Mouse (Mus musculus): ENCODE results near the gene Slit3.

Gene Slit3

DNA sequence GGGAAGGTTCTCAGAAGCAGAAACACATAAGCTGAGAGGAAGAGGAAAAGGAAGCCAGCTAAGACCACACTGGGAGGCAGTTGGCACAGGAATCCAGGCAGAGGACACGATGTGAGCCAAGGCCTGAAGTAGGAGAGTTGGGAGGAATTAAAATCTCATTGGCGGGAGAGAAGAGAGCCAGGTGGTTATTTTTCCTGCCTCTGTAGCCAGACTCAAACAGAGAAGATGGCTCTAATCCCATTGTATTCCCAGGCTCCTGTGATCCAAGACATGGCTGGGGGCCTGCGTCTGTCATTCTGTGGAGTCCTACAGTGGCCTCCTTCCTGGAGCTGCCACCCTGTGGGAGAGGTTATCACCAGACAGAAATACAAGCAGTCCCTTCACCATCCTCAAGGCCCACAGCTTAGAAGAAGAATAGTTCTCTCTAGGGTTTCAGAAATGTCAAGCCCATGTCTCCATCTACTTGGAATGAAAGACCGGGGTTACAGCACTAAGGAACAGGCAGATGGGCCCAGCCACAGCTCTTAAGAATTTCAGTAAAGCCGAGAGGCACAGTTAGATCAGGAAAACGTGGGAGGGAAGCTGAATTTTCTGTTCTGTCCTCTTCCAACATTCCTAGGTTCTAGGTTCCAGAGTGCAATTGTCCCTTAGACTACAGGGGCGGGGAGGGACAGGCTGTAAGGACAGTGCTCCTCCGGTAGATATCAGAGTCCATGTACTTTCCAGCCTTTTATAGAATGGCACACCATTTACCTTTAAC is 183.4 kb downstream of the Slit3 start:
- no peak for DNase-seq (ENCODE audit: low read depth, low spot score)

DNA sequence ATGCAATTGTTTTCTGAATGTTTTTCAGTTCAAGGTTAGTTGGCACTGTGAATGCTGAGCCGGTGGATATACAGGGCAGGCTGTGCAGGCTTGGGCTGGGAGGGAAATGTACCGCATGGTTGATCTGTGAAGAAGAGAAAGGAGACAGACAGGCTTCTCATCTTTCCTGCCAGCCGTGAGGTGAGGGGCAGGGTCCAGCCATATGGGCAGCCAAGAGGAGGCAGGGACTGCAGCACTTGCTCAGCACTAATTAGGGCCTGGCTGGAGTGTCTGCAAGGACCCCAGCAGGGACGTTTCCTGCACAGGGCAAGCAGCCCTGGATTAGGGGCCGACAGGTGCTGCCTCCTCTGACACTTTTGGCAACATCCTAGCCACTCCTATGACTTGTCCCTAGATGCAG is 184.1 kb downstream of the Slit3 start:
- no peak for DNase-seq (ENCODE audit: low read depth, low spot score)

DNA sequence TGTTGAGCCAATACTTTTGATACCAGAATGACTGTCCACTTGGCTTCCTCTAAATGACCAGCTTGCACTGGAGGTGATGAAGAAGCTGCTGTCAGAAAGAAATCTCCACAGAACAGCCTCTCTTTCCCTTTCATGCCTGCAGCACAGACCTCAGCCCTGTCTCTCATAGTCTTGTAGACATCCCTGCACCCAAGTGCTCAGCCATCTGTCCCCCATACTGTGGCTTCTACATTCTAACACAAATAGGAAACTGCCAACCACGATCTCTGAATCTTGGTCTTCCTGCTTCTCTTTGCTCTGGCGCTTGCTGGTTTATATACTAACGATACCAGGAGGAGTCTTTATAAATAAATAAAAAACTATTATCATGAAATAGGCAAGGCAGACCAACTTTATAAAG is 184.9 kb downstream of the Slit3 start:
- DNase-seq (ENCODE audit: low read depth, low spot score) = no peak

DNA sequence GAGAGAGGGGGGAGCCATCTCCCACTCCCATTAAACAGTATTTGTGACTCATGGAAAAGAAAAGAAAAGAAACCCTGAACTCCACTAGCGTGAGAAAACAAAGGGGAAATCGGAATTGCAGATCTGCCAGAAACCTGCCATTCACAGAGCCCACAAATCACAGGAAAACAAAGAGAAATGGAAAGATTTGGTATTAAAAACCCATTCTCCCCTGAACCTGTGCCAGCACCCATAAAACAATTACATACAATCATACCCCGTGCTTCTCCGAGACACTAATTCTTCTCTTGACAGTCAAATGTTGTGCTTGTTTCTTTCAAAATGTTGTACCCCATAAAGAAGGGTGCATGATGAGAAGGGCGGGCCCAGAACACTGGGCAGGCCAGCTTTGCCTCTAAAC is 185.9 kb downstream of the Slit3 start:
- no peak for DNase-seq (ENCODE audit: low read depth, low spot score)

DNA sequence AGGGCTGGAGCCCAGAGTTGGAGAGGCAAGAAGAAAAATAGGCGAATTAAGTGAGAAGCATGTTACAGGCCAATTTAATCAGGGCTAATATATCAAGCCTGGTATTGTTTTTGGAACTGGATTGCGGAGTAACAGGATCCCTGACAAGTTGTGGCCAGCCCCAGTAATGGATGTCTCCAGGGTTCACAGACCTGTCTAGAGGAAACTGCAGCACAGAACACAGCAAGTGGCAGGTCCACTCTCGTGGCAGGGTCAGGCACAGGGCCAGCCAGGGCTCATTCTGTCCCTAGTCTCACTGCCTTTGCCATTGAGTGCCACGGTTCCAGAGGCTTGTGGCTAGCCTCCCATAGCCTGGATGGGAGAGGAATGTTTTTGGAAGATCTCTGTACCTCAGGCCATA is 187.0 kb downstream of the Slit3 start:
- no peak for DNase-seq (ENCODE audit: low read depth, low spot score)

DNA sequence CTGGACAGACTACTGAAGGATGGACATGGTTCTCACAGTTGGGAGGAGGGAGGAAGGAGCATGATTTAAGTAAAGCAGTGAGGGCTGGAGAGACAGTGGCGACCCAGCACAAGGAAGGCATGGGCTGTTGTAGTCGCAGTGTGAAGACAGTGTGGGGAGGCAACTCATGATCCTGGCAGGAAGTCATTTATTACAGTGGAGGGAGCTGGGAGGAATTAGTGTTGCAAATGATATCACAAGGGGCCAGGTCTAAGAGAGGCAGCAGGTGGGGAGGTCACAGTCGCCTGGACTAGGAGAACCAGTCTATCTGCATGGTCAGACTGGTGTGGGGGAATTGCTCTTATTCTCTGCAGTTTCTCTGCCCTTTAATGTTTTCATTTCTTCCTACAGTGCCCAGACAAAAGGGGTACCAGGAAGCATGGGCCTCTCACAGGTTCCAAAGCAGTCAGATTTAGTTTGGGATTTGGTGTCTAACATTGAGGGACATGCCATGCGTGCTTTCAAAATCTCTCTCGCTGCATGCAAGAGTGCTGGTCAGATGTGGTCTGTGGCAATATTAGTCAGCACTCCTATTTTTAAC is 194.5 kb downstream of the Slit3 start:
- no peak for DNase-seq (ENCODE audit: low read depth, low spot score)

DNA sequence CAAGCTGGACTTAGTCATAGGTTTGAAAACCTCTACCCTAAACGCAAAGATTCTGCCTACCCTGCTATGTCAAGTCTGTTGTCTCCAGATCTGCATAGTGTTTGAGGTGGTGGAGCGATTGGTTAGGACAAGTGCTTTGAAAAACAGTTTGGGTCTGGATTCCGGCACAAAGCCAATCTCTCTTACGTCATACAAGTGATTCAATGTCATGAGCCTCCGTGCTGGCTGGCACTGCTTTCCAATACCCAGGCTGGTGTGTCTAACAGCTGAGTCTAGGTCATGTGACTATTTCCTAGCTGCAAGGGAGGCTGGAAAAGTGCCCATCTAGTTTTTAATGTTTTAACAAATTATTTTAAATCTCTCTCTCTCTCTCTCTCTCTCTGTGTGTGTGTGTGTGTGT is 196.2 kb downstream of the Slit3 start:
- DNase-seq (ENCODE audit: low read depth, low spot score) = no peak

DNA sequence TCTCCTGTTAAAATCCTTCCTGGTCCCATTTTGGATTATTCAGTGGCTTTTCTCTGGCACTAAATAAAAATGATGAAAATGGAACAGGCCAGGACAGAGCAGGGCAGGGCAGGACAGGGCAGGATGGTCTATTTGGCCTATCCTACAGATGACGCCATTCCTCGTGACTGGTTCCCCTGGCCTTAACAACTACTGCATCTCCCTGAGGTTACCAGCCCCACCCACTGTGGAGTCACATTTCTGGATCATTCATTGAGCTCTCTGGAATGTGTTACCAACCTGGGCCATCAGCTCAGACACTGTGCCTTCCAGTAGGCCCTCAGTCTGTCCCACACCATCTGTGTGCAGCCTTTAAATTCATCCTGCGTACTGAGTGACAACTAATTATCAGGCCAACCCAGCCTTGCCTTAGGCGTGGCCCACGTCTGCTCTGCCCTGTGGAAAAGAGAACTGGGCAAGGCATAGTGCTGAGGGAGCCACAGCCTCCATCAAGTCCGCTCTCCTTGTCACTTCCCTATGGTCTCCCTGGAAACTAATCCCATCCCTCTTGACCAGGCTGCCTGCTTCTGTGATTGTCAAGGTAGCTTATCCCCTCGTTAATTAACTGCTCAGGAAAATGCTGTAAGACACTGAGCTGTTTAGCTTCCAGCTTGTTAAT is 196.9 kb downstream of the Slit3 start:
- no peak for DNase-seq (ENCODE audit: low read depth, low spot score)

DNA sequence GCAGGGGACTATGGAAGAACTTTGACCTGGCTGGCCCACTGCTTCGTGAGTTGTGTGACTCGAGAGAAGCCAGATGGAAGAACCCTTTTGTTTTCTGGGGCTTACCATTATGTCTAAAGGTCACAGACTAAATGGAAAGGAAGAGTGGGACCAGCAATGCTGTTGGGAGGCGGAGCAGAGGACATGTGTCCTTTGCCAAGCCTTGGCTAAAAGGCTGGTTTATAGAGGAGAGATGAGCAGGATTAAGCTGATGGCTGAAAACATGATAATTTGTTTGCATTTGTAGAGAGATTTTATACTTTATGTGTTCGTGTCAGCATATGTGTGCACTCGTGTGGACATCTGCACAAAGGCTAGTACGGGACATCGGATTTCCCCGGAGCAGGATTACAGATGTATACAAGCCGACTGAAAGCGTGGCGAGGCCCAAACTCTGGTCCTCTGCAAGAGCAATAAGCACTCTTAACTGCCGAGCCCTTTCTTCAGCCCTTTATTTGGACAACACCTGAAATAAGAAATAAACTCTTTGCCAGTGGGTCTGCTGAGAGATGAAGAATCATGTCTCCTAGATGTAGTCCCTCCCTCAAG is 197.5 kb downstream of the Slit3 start:
- no peak for DNase-seq (ENCODE audit: low read depth, low spot score)

DNA sequence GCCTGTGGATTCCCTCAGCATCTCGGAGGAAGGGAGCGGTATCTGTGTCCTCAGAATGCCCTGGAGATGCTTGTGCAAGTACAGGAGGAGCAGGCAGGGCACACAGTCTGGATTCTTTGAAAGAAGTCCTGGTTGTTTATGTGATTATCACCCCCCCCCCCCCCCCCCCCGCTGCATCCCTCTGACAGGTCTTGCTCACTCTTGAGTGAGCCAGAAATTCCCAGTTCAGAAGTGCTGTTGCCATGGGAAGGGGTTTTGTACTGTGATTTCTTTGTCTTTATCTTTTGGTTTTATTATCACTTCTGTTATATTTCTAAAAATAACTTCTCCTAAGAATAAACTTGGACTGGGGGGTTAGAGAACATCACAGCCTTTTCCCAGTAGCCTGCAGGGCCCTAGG is 199.5 kb downstream of the Slit3 start:
- DNase-seq (ENCODE audit: low read depth, low spot score) = no peak

DNA sequence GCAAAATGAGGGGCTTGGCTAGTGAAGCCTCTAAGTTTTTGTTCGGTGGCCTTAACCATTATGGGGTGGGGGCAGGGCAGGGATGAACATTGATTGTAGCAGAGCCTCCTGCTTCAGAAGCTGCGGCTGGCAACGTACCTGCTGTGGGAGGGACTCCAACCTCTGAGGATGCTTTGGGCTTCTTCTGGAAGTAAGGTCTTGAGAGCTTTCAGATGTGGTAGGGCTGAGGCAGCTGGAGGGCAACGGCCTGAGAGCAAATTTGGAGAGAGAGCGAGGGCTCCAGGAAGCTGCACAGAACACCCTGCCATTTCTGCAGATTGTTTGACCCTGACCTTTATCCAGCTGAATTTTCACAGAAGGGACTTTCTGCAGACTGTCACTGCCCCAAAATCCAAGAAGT is 203.4 kb downstream of the Slit3 start:
- DNase-seq (ENCODE audit: low read depth, low spot score) = no peak

DNA sequence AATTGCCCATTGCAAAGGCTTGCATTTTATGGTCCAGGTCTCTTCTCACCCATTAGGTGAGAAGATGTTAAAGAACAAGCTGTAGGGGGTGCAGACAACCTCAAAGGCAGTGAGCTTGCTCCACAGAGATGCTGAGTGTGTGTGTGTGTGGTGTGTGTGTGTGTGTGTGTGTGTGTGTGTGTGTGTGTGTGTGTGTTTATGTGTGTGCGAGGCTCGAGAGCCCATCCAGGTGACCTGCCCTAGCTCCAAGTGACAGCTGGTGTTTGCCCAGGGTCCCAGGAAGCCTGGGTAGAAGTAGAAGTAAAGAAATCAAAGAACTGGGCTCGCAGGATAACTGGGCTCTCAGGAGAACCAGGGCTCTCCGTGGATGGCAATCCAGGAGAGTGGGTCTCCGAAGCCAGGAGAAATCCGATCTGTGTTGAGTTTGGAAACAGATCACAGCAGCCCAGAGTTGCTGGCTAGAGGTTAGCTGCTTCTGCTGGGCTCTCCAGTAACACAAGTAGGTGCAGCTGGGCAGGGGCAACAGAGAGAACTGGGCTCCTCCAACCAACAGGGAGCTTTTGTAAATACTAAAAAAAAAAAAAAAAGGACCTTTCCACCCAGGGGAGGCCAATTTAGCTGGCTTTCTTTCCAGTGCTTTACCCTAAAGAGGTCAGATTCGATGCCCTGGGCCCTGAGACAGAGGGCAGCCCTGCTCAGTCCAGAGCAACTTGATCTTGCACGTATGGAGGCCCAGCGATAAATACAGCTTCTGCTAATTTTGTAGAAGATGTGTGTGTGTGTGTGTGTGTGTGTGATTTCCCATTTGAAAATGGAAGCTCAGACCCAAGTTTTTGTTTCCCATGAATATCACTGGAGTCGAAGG is 204.3 kb downstream of the Slit3 start:
- DNase-seq (ENCODE audit: low read depth, low spot score) = no peak

DNA sequence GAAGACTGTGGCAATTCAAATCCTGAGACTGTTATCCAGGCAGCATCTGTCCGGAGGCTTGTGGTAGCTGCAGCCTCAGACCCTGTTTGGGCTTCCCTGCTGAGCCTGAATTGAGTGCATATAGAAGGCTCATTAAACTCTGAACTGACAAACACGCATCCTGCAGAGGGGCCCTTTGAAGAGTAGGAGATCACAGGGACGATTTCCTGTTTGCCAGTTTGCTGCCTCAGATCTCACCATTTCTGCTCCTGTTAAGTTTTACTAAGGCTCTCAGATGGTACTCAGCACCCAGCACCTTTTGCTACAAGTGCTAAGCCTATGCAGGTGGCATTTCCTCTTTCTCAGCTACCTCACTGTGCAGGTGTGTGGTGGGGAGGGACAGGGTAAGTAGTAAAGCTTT is 205.3 kb downstream of the Slit3 start:
- no peak for DNase-seq (ENCODE audit: low read depth, low spot score)

DNA sequence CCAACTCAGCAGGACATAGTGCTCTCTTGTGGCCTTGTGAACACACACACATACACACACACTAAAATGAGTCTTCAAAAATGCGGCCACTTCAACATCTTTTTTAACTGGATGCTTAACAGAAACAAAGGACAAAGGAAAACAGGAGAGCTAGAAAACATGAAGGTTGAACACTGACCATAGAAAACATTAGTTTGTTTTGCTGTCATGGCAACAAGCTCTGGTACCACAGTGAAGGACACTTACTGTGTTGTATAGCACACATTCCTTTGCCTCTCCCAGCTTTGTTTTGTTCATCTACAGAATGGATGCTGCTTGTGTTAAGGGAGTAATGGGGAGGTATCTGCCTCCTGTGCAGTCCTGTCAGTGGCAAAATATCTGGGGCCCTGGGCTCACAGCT is 206.9 kb downstream of the Slit3 start:
- no peak for DNase-seq (ENCODE audit: low read depth, low spot score)

DNA sequence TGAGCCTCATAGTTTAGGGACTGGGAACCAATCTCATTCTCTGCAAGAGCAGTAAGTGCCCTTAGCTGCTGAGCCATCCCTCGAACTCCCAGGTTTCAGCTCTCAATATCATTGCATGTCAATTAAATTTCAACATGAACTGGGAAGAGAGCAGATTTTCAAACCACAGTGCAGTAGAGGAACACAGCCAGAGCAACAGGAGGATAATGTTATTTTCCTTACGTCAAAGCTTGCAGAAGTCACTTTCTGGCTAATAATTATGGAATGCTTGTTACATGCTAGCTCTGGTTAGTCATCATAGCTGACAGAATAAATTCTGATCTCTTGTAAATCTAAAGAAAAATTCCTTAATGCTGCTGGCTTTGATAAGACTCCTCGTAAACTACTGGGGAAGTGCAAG is 210.5 kb downstream of the Slit3 start:
- no peak for DNase-seq (ENCODE audit: low read depth, low spot score)

DNA sequence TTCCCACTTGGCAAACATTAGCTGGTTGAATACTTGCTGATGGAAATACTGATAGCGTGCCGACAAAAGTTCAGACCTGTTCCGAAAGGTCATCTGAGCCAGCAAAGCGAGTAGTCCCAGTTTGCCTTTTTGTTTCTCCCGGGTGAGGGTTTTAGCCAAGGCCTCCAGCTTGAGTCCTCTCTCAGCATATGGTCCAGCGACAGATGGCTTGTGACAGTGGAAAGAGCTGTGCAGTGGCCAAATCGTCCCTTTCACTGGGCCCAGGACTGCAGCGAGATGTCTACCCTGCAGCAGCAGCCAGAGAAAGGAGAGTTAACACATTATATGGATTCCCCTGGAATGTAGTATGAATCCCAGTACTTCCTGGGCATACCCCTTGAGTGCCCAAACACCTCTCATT is 215.5 kb downstream of the Slit3 start:
- no peak for DNase-seq (ENCODE audit: low read depth, low spot score)

DNA sequence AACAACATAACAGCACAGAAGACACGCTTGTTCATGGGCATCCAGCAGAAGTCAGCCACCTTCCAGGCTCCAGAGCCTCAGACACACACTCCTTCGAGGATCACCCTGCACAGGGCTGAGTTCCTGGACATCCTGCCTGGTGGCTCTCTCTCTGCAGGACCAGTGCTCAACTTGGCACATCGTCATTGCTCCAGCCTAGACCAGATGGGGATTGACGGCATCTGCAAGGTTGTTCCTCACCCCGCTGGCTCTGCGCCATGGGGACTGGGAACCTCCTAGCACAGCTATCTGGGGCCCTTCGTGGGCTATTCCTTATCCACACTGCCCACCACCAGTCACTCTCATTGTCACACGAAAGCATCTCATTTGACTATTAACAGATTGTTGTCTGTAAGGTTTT is 216.5 kb downstream of the Slit3 start:
- no peak for DNase-seq (ENCODE audit: low read depth, low spot score)

DNA sequence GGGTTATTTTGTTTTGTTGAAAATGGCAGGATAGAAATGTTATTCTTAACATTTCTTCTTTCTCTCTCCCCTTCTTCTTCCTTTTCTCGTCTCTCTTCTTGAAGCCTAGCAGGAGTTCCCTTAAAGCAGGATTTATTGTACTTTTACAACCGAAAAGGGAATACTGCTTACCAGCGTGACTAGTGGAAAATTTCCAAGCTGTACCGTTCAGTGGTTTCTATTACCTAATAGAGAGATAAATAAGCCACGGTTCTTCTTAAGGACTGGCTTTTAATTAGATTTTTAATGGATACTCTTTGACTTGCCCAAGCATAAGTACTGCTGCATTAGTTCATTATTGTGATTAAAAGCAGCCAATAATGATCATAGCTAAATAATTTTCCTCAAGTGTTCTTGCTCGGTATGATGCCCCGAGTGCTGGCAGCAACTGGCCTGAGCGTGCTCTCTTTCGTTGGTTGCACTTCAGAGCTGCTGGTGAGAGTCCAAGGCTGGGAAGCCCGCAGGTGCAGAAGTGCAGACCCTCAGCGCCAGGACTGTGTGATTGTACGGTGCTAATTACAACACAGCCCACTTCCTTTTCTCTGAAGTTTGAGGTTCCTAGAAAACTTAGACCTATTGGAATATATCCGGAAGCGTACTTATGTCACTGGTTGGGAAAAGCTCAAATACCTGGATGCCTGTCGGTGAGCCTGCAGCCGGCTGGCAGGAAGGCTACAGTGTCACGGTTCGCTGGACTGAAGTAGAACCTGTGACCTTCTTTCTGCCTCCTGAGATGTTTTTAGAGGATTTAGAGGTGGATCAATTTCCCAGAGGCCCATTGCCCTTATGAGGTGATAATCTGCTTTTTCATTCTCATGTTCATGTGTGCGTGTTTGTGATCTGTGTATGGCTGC is 217.1 kb downstream of the Slit3 start:
- no peak for DNase-seq (ENCODE audit: low read depth, low spot score)

DNA sequence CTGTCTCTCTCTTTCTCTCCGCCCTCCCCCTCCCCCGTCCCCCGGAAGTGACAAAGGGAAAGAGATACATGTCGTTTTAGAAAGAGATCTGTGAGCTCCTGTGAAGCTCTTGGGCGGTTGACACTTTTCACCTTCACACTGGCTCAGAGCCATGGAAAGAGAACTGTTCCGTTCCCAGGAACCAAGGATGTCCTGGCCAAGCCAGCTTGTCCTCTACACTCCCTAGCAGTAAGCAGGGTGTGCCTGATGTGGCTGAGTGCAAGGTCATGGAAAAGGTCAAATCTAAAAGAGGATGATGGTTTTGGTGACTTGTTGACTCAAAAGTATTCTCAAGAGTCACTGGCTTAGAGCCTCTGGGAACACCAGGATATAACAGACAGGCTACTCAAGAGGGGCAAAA is 219.7 kb downstream of the Slit3 start:
- DNase-seq (ENCODE audit: low read depth, low spot score) = no peak

DNA sequence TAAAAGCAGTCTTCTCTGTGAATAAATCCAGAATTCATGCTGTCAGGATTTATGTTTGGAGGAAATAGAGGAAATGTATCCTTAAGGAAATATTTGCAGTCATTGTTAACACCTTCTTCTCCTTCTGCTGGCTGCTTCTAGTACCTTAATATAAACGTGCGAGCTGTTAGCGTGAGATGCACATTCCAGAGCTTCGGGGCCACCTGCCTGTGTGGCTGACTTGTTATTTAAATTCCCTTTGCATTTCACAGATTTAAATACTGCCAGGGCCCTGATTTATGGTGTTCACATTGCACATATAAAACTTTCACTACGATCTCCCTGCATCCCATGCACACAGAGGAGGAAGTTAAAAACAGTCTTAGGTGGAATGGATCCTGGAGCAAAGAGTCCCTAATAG is 221.5 kb downstream of the Slit3 start:
- no peak for DNase-seq (ENCODE audit: low read depth, low spot score)
